Mouse (Mus musculus) lung, adult 2 months (tissue): ENCODE results near the gene Hoxc5.
A peak's percentile ranks its signal among the peaks of the same experiment; 100 is the strongest.

Experiments used
- CTCF ChIP-seq: fragments of 200-500 bp; IDR thresholded peaks from 2 replicates; pipeline ENCODE4 v1.5.1; 2011; ENCODE audit warnings: mild to moderate bottlenecking, low read length, control low read depth; ENCODE audit not compliant: insufficient read depth
- POLR2A ChIP-seq: fragments of 200-500 bp; IDR thresholded peaks from 2 replicates; pipeline ENCODE4 v1.6.1; 2011; ENCODE audit warnings: low read depth, mild to moderate bottlenecking, control low read depth, low read length, borderline replicate concordance; ENCODE audit errors: extremely low read depth

DNA sequence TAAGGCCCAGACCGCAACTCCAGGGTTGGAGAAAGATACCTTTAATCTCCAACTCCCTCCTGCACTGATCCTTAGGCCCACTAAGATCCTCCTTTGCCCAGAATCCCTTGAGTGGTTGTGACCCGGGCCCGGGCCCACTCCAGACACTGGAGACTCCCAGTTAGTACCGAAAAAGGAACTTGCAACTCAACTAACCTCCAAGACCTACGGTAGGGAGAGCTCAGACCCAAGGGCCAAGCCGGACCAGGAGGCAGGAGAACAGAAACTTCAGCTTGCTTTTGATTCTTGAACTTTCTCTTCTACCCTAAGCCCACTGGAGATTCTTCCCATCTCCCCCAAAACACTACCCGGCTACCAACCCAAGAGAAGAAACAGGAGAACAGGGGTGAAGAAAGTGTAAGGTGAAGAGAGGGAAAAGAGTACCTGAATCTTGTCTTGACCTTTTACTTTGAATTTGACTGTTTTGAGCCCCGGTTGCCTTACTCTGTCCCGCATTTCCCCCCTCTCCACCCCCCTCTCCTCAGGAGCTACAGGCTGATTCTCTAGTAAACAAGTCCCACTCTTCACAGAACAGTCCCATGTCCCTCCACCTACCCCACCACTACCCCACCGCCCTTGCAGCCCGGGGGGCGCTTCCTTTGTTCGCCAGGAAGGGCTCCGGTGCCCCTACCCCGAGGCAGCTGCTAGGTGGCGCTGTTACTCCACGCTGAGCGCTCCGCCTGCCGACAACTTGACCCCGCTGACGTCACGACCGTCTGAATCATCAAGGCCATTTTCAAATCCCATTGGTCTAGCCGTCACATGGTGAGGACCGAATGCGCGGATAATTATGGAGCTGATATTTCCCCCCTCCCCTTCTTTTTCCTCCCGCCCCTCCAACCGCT, 1.1 kb upstream of the Hoxc5 start:
- TF ChIP-seq CTCF (0 out of 2 replicates have a peak, but pooled peaks have one; percentile 16), POLR2A (no peak)
